Mouse (Mus musculus) thymus, postnatal 0 days (tissue): ENCODE results near the gene Rffl. TPM values are rescaled to one million over a fixed set of nuclear protein-coding genes. Genes with fewer than 3 reads are reported as not detected.

Experiments used
- DNase-seq: peaks from one replicate; pipeline ENCODE4 v3.0.0-alpha.2; 2015; ENCODE audit warnings: low spot score
- polyA plus RNA-seq: library from polyadenylated mRNA; unstranded; fragments of >200 nt; fragmentation: Nextera tagmentation; extraction: Ambion mirVana; gene quantifications from 2 replicates; pipeline ENCODE4 v1.2.1, GENCODE M21; 2015

The Rffl gene
- polyA plus RNA-seq, result 15.8 TPM in 2 replicates

DNA sequence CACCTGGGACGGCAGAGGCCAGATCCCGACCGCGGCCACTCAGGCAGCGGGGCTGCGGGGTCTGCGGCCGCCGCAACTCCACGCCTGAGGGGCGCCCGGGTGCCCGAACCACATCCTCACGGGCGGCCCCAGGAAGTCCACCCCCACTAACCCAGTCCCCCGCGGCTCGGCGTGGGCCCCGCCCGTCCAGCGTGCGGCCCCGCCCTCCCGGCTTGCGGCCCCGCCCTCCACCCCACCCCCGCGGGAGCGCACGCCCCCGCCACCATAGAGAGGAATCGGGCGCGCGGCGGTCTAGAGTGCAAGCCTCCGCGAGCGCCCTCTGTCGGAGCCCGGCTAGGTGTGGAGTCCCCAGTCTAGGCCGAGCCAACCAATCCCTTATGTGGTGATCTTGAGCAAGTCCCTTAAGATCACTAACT lies at the start of gene Rffl:
Gene Rffl, minus strand, starts transcription at position 180 of the 416 bp plus-strand sequence.
- DNase-seq, result peak; percentile 96

DNA sequence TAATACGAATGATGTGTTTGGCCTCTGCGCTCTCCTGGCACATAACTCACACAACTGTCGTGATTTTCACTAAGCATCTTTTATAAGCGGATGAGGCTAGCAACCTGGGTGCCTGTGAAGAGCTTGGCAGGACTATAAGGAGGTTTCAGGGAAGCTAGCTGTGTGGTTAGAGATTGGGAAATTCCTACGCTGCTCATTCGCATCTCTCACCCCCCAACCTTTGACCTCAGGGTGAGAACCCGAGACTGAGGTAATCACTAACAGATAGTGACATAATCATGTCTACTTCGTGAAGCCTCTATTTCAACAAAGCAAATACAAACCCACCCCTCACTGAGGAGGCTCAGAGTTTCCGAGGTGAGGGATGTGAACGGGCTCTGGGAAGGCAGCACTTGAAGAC lies 49.8 kb upstream of the Rffl start:
- no peak for DNase-seq

DNA sequence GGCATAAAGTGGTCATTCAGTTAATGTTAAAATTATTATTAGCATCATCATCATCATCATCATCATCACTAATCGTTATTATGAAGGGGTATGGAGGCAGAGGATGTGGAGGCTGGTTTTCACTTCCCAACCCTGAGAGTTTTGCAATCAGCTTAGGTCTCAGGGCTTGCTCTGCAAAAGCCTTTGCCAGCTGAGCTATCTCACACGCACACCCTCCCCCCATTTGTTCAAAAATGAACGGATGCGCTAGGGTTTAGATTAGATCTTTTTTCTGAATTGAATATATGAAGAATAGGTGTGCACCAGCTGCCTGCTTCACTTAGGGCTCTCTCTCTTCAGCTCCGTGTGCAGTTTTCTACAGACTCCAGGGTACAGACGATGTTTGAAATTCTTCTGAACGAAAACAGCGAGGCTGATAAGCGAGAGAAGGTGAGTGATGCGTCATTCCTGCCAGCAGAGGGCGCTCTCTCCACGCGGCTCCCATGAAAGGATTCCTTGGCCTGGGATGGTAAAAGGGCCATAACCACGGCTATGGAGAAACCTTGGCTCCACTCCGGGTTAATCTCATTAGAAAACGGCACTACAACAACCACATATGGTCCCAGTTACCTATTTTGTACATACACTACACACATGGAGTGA lies 43.8 kb upstream of the Rffl start:
- peak; percentile 82 for DNase-seq

DNA sequence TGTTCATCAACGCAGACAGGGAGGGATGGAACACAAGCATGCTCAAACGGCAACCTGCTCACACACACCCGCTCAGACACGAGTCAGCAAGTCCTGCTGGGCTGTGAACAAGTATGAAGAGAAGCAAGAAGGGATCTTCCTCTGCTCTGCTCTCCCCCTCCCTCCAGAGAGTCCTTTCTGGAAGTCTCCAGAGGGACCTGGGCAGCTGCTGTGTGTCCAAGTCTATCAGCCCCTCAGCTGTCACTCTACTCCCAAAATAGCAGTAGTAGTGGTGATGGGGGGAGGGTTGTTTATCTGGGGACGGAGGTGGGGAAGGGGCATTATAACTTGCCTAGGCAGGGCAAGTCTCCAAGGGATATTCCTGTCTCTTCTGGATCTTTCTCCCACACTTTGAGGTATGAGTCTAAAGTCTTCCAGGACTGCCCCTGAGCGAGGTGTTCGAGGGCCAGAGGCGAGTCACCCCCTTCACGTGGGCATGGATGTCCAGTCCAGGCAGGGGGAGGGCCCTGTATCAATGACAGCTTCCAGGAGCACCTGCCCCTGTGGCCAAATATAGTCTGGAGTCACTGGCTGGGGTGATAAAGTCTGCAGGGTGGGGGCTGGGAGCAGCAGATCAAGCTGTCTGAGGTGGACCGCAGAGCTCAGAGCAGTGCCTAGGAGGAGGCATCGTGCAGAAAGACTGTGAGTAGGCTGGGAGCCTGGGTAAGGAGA lies 39.8 kb upstream of the Rffl start:
- no peak for DNase-seq

DNA sequence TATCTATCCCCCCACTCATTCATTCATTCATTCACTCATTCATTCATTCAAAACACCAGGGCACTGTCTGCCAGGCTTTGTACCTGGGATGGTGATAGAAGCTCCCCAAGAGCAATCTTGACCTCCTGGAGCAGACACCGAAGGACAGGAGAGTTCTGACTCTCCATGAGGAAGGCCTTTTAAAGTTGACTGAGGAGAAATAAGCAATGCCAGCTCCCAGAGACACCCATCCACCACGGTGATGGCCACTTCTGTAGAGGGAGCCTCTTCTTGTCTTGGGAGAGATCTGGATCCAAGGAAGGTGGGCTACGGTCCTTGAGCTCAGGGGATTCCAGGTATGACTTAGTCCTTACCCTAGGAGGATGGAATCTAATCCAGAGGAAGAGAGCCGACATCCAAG lies 39.2 kb upstream of the Rffl start, which contains the start of gene Unc45b:
Gene Unc45b, plus strand, starts transcription at position 301 of the 400 bp plus-strand sequence.
- DNase-seq, result no peak

DNA sequence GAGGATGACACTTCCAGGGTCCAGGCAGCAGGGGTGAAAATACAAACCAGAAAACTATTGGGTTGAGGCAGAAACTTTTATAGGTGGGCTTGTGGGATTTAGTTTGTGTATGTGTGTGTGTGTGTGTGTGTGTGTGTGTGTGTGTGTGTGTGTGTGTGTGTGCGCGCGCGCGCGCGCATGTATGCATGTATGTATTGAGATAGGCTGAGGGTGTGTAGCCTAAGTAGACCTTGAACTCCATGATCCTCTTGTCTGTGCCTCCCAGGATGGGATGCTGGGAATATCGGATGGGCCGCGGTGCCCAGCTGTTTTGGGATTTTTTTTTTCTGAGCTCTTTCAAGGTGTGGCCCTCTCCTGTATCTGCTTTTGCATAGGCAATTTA lies 37.6 kb upstream of the Rffl start:
- DNase-seq, result no peak

DNA sequence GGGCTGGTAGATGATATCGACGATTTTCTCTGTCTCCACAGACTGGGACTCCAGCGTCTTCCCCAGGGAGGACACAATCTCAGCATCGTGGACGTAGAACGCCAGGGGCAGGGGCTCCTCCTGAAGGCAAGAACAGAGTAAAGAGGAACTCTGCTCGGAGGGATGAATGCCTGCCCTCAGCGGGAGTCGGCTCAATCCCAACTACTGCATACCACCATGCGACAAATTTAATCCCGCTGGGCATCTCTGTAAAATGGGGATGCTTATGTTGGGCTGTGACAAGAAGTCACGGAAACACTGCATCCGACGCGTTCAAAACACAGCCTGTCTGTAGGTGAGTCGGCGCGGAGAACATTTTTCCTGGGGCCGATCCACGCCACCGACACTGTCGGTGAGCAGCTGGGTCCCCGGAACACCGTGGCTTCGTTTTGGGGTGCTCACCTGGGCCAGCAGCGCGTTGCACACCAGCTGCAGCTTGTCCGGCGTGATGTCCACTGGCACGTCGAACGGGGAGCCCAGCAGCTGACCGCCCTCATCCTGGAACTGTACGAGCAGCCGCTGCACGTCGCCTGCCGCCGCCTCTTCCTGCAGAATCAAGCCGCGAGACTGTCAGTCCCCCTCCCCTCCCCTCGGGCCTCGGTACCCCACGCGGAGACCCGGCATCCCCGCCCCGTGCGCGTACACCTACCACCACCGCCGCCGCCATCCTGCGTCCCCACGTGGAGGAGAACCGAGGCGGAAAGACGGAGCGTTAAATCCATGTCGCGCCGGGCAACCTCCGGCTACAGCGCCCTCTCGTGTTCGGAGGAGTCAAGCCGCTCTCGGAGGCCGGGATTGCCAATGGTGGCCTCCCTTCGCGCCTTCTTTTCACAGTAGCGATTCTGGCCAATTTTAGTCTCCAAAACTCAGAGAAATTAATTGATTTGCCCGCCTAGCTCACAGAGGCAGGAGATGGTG lies 36.9 kb upstream of the Rffl start, which contains the start of gene Nle1:
Gene Nle1, minus strand, starts transcription at position 761 of the 957 bp plus-strand sequence.
- peak; percentile 93 for DNase-seq

DNA sequence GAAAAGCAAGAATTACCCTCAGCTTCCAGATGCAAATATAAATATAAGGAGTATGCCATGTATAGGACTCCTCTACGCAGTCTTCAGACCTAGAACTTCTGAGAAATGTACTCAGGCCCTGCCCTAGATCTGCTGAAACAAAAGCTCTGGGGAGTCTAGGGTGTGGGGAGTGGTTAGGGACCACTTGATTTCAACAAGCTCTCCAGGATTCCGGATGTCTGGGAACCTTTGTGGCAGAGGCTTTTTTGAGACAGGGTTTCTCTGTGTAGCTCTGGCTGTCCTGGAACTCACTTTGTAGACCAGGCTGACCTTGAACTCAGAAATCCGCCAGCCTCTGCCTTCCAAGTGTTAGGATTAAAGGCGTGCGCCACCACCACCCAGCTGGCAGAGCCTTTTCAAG lies 34.8 kb upstream of the Rffl start:
- no peak for DNase-seq

DNA sequence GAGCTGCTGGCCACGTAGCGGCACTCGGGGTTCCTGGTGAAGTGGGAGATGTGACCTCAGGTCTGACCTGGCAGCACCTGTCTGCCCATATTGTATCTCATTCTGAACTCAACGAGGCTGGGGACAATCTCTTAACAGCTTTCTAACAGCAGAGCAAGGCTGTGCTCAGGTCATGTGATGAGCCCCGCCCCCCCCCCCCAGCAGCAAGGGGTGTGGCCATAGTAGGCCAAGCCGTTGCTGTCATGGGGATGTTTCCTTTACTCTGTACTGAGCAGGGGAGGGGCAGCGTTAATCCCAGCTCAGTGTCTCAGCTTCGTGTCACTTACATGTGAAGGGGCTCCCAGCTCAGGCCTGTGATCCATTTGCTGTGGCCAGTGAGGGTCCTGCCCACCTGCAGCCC lies 33.9 kb upstream of the Rffl start:
- no peak for DNase-seq

DNA sequence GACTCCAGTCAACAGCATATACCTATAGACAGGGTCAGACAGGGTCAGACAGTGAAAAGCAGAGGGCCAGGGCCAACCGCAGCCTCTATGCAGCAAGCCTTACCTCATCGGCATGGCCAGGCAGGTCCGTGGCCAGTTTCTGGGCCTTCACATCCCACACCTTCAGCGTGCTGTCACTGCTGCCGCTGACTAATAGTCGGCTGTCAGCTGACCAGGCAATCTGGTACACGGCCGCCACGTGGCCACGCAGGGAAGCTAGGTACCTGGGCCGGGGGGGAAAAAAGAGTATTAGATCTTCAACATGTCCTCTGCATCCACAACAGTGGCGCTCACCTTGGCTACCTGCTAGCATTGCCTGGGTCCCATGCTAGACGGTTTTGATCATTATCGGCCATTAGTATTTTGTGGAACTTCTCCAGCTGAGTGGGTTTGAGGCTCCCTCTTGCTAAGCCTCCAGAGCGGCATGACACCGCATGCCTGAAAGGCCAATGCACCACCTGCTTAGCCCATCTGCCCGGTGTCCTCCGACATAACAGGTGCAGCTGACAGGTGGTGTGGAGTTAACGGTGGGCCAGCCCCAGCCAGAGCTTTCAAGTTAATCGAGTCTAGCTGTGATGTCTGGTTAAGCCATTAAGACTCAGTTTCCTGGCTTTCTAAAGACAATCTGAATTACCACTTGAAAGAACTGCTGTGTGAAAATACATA lies 30.7 kb upstream of the Rffl start:
- DNase-seq, result no peak

DNA sequence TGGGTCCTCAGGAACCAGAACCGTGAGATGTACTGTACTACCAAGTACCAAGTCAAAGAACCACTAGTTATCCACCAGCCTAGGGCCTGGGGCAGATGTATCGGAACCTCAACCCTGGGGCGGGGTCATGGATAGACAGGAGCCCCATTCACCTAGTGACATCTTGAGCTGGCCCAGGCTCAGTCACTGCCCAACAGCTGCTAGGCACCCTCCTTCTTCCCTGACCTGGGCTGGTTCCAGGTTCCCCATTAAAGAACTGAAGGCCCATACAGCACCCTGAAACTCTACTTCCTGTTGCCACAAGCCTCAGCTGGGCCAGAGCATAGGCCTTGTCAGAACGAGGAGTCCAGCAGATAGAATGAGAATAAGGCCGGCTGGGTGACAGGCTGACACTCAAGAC lies 28.7 kb upstream of the Rffl start:
- no peak for DNase-seq

DNA sequence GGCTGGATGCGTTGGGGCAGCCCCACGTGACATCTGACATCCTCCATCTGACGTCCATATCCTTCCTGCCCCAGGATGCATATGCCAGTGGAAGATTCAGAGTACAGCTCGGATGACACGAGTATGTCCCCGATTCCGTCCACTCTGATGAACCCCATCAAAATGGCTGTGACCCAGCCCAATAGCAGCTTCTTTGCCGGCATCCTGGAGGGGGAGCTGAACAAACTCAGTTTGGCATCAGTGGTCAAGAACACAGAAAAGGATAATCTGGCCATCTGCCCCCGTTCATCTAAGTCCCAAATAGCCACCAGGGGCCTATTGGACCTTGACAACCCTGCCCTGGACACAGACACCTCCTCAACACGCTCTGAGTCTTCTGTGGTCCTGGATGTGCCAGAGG lies 26.5 kb upstream of the Rffl start:
- DNase-seq, result no peak

DNA sequence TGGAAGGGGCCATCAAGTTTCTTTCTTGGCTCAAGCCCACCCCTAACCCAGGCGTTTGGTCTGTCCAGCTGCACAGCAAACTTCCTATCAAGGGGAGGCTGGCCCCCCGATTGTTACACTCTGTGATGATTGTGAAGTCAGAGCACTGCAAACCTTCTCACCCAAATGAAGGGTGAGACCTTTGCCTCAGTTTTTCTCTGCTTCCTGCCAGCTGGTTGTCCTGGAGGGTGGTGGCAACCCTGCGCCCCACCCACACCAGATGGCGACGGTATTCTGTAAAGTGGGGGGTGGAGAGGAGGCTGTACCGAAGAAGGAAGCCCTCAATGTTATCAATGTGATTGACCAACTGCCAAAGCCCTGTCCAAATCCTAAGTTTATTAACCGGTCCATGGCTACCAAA lies 20.9 kb upstream of the Rffl start, which contains the start of gene Fndc8:
Gene Fndc8, plus strand, starts transcription at position 189 of the 400 bp plus-strand sequence.
- peak; percentile 78 for DNase-seq

DNA sequence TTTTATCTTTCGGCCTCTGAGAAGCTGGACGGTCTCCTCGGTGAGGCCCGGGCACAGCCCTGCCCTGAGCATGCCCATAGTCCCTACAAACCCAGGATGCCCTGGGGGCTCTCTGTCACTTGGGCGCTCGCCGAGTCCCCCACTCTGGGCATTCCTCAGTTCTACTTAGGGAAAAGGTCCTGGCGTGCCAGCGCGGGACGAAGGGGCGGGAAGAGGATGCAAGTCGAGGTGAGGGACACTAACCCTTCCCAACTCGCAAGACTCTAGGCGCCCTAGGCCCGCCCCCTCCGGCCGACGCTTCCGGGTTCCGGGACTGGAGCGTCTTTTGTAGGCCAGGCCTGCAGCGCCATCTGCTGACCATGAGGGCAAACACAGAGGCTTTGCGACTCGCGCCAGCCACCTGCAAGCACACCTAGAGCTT lies 19.3 kb upstream of the Rffl start, which contains the start of gene Rad51d:
Gene Rad51d, minus strand, starts transcription at position 273 of the 421 bp plus-strand sequence.
- peak; percentile 96 for DNase-seq

DNA sequence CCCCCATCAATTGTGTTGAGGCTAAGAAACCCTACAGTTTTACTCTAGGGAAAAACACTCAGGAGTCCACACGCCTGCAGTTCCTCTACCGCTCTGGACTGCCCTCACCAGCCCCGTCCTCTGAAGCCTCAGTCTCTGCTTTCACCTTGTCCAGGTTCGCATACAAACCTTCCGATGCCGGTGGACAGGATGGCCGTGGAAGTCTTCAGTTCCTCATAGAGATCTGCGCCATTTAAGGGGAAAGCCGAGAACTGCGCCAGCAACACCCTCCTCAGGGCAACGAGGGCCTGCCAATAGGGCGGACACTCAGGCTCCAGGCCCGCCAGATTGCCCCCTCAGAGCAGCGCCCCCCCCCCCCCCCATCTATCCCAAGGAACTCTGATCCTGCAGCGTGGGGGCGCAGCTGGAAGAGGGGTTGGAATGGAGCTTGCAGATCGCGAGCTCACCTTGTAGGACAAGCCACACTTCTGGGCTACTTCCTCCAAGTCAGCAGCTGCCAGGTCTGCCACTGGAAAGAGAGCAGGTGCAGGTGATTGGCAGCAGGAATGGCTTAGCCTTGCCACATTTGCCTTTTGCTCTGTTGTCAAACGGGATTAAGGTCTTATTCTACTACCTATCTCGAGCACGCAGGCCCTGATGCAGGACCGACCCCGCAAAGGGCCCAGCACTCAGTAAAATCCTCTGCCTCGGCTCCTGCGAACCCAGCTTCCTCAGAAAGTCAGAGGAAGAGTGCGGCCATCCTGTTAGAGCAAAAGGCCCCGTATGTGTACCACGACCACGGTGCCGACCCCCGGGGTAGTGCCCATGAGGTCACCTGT lies 18.7 kb upstream of the Rffl start:
- DNase-seq, result peak; percentile 59

DNA sequence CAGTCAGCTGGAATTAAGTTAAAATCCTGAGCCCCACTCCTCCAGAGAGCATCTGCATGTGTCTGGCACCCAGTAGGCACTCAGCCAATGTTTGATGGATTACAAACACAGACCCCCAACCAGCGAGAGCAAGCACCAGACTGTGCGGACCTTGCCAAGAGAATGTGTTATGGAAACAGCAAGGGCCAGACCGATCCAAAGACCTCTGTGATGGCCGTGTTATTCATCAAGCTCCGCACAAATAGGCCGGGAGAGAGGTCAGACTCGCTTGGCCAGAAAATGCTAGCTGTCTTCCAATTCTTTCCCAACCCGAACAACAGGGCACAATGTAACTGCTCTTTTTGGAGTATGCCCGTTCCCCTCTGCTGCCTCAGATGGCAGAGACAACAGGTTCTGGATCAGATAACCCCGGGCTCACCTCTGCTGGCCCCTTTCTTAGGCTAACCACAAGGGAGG lies 17.5 kb upstream of the Rffl start:
- DNase-seq, result no peak

DNA sequence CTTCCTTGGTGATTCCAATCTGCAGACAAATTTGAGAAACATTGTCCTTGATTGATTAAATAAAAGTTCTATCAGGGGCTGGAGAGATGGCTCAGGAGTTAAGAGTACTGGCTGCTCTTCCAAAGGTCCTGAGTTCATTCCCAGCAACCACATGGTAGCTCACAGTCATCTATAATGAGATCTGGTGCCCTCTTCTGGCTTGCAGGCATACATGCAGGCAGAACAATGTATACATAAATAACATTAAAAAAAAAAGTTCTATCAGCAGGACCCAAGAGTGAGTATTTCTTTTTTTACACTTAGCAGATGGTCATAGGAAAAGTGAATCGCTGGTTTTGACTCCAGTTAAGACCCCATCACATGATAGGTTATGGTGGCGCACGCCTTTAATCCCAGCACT lies 15.5 kb upstream of the Rffl start:
- DNase-seq, result peak; percentile 21

DNA sequence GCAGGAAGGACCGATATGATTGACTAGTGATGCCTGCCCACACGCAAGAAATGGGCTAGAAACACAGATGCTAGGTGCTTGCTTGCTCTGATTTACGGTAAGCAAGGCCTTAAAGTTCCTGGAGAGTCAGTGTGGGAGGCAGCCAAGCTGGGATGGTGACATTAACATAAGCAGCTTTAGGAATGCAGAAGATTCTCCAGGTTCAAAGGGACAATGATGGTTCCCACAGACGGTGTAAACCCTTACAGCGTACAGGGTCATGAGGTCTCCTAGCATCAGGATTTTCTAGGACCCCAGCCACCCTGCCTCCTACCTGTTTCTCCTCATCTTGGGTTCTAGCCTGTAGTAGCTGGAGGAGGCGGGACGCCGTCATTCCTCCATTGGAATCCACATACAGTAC lies 12.2 kb upstream of the Rffl start:
- DNase-seq, result no peak

DNA sequence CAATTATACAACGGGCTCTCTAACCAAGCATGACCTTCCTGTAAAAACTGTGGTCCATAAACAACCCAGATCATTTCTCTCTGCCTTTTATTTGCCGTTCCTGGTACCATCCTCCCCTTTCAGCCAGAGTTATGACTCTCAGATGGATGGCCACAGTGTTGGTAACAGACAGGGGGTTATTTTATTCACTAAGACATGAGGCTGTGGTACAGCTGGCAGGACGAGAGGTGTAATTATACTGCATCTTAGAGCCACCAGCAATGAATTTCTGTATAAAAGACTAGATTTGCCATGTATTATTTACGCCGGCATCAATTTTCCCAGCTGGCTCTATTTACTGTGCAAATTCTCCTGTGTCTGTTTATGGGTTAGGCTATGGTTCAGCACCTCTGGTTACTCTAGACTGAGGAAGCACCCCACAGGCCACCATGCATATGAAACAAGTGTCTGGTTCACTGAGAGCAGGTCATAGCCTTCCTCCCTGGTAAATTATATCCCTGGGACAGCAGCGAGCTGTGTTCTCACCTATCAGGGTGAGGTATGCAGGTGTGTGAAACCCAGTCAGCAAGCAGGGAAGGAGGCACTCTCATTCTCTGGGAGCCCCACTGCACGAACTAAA lies 6.8 kb upstream of the Rffl start:
- no peak for DNase-seq
